Mouse (Mus musculus) neural tube, embryonic 11.5 days (tissue): ENCODE results near the gene Ndufaf4. TPM values are rescaled to one million over a fixed set of nuclear protein-coding genes. Genes with fewer than 3 reads are reported as not detected.

ENCODE experiments used
- ATAC-seq: fragments of 200-750 bp; cut with Nextera tagmentation; 2 replicates; pipeline ENCODE4 v1.8.0; 2017; ENCODE audit warnings: moderate number of reproducible peaks, mild to moderate bottlenecking, moderate TSS enrichment, moderate library complexity; ENCODE audit not compliant: insufficient read depth, low FRiP score, low TSS enrichment
- DNase-seq: peaks from one replicate; pipeline ENCODE4 v3.0.0-alpha.2; 2015; ENCODE audit warnings: low spot score
- H3K27ac ChIP-seq: fragments of 300-500 bp; sonication (generic); 2 replicates; pipeline ENCODE4 v1.5.1; 2014; ENCODE audit warnings: low read depth, mild to moderate bottlenecking, low read length
- H3K27me3 ChIP-seq: fragments of 300-500 bp; sonication (generic); 2 replicates; pipeline ENCODE4 v1.6.1; 2014; ENCODE audit warnings: mild to moderate bottlenecking, low read length, mixed read lengths; ENCODE audit not compliant: control insufficient read depth, insufficient read depth
- H3K36me3 ChIP-seq: fragments of 300-500 bp; sonication (generic); 2 replicates; pipeline ENCODE4 v1.6.1; 2014; ENCODE audit warnings: mild to moderate bottlenecking, low read length, moderate library complexity, mixed read lengths; ENCODE audit not compliant: control insufficient read depth, insufficient read depth
- H3K4me1 ChIP-seq: fragments of 300-500 bp; sonication (generic); 2 replicates; pipeline ENCODE4 v1.6.1; 2014; ENCODE audit warnings: low read length, mixed read lengths; ENCODE audit not compliant: control insufficient read depth, insufficient read depth
- H3K4me2 ChIP-seq: fragments of 300-500 bp; sonication (generic); 2 replicates; pipeline ENCODE4 v1.6.1; 2014; ENCODE audit warnings: low read depth, mild to moderate bottlenecking, moderate library complexity
- H3K4me3 ChIP-seq: fragments of 300-500 bp; sonication (generic); 2 replicates; pipeline ENCODE4 v1.5.1; 2014; ENCODE audit warnings: low read depth, low read length
- H3K9ac ChIP-seq: fragments of 300-500 bp; sonication (generic); 2 replicates; pipeline ENCODE4 v1.6.1; 2014; ENCODE audit warnings: mild to moderate bottlenecking, low read length
- H3K9me3 ChIP-seq: fragments of 300-500 bp; sonication (generic); 2 replicates; pipeline ENCODE4 v1.6.1; 2016; ENCODE audit warnings: low read length; ENCODE audit not compliant: control insufficient read depth
- WGBS: fragments of 180-500 bp; shearing (Covaris S2); extraction: QIAGEN DNeasy Blood & Tissue Kit; methylation state at CpG from one replicate; pipeline ENCODE4 v1.1.7; 2014; 5-methylcytosine and 5-hydroxymethylcytosine counted together
- polyA plus RNA-seq: library from polyadenylated mRNA; unstranded; fragments of >200 nt; fragmentation: Nextera tagmentation; extraction: Ambion mirVana; gene quantifications from 2 replicates; pipeline ENCODE4 v1.2.1, GENCODE M21; 2014

The Ndufaf4 gene
- polyA plus RNA-seq, 1 experiment from 2014 or later: 68.5 TPM

- no peak overlapping the region for H3K9ac ChIP-seq
- 70% methylated on average over 6 of the region's 6 CpGs for WGBS
- H3K4me1 ChIP-seq: no peaks in the 10 kb centered on the region
- H3K36me3 ChIP-seq: no peaks in the 10 kb centered on the region
- H3K27me3 ChIP-seq: no peaks in the 10 kb centered on the region
- no peak overlapping the region for H3K4me2 ChIP-seq
- H3K9me3 ChIP-seq: no peaks in the 10 kb centered on the region
- H3K27ac ChIP-seq: no peak overlapping the region
- H3K4me3 ChIP-seq: no peak overlapping the region
- ATAC-seq: no peak
- no peak for DNase-seq
These were observed 45.0 kb downstream of the Ndufaf4 start for GRCm38 (mm10) chr4:24942728-24943424.

Other genes starting within 250 kb of the Ndufaf4 start
- 6.5 and 10.5 TPM in 2 replicates for gene Klhl32, start 47.0 kb upstream of the Ndufaf4 start, polyA plus RNA-seq
- 2.5 and 3.6 TPM in 2 replicates for gene Gpr63, start 68.3 kb downstream of the Ndufaf4 start, polyA plus RNA-seq